Mouse (Mus musculus) lung, postnatal 0 days (tissue): Measurements from ENCODE around the gene Sema4a.

Experiments used
- CTCF ChIP-seq: IDR thresholded peaks from 2 replicates; pipeline ENCODE4 v1.5.1; 2016; ENCODE audit warnings: antibody characterized with exemption, mild to moderate bottlenecking
- EP300 ChIP-seq: IDR thresholded peaks from 2 replicates; pipeline ENCODE4 v1.6.1; 2016; ENCODE audit warnings: antibody characterized with exemption, mild to moderate bottlenecking, control low read depth

DNA sequence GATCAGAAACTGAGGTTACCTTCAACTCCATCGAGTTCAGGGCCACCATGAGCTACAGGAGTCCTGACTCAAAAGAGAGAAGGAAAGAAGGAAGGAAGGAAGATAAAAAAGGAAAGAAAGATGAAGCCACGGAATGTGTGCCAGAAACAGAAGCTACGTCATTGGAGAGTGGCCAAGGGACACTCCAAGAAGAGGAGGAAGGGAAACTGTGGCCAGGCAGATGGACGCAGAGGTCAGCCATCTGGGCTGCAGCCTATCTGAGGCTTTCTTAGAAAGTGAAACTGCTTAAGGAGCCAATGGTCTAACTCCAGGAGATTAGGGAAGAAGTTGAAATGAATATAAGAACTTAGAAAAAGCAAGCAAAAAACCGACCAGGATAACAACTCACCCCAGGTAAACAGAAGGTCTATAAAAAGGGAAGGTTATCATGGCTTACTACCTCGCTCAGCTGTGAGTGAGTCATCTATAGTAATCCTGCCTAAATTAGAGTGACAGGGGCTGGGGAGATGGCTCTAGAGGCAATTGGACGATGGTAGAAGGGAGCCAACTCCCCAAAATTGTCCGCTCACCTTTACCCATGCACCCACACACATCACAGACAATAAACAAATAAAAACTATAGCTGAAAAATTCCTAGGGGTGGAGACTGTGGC is 14.4 kb downstream of the Sema4a start:
- no peak for TF ChIP-seq CTCF
- no peak for TF ChIP-seq EP300
